Mouse (Mus musculus) Patski (cell line): ENCODE measurements around the gene A630076J17Rik. TPM values are rescaled to one million over a fixed set of nuclear protein-coding genes. Genes with fewer than 3 reads are reported as not detected.

ENCODE experiments used
- ATAC-seq: fragments of 100-300 bp; one replicate; pipeline ENCODE4 v1.8.0; 2021
- CTCF ChIA-PET: fragments of 350-600 bp; sonication (Branson Sonifier 250); formaldehyde crosslinking; loops from one replicate; lab custom pipeline; 2022; ENCODE audit warnings: inconsistent platforms; lab: Charles Lee
- POLR2A ChIA-PET: fragments of 350-600 bp; sonication (Branson Sonifier 250); formaldehyde crosslinking; loops from one replicate; lab custom pipeline; 2022; ENCODE audit warnings: antibody characterized with exemption, inconsistent platforms; lab: Charles Lee
- DNase-seq: peaks from one replicate; pipeline ENCODE4 v3.0.0-alpha.2; 2011; ENCODE audit warnings: low read depth, low spot score
- H3K27me3 ChIP-seq: fragments of 371-371 bp; one replicate; pipeline ENCODE4 v1.5.1; 2021
- CTCF ChIP-seq: fragments of 100-300 bp; IDR thresholded peaks from one replicate; pipeline ENCODE4 v1.5.1; 2021
- in situ Hi-C: fragments of 300-500 bp; cut with MboI; formaldehyde crosslinking; loops from 3 replicates; pipeline ENCODE4 v1.11.1; 2018; ENCODE audit warnings: low pct_unique_long_range_greater_than_20kb, mixed read lengths
- polyA plus RNA-seq: library from polyadenylated mRNA; unstranded; gene quantifications from one replicate; pipeline ENCODE4 v1.2.3, GENCODE M21; 2021

The A630076J17Rik gene
- polyA plus RNA-seq, 1 experiment from 2014 or later = not detected

DNA sequence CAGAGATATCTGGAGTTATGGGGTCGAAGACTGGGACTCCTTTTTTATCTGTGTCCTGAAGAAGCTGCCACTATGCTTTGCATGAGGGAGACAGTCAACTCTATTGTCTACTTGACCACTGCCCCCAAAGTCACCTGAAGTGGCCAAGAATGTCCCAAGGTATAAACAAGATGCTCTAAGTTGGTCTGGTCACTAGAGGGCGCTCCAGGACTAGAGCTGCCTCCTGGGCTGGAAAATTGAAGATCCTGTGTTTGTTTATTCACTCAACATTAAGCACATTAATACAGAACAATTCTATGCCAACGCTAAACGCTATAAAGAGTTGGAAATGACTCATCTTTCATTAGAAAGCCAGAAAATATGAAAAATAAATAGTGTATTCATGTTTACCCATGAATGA, 24.4 kb upstream of the A630076J17Rik start:
- POLR2A ChIA-PET = no interaction called here
- TF ChIP-seq CTCF = peak; percentile 97
- ATAC-seq (no peak), DNase-seq (peak; percentile 13)
- CTCF ChIA-PET = interaction anchor here (0.8 to 1.9 kb wide), 14 partner anchors 9 to 1424 kb away, joined by 3 to 9 read pairs (median 4); partner anchors contain the start of gene A630076J17Rik
- in situ Hi-C loops = no loop called here
- H3K27me3 ChIP-seq = peaks cover 3% of the 10 kb centered on the region

- in situ Hi-C loops = no loop called here
Measured at GRCm38 (mm10) chr3:107206490-107207150, 23.8 kb upstream of the A630076J17Rik start.

GRCm38 (mm10) chr3:107207625-107208253, 22.7 kb upstream of the A630076J17Rik start:
- no peak for TF ChIP-seq CTCF
- DNase-seq = no peak
- ATAC-seq = no peak
- POLR2A ChIA-PET = no interaction called here
- H3K27me3 ChIP-seq = no peaks in the 10 kb centered on the region
- in situ Hi-C loops = no loop called here
- CTCF ChIA-PET = interaction anchor here (1.1 to 2.0 kb wide), 3 partner anchors 15 to 255 kb away, joined by 3 to 6 read pairs (median 4); no protein-coding TSS in a partner anchor

More at GRCm38 (mm10) chr3:107206490-107207150, 23.8 kb upstream of the A630076J17Rik start:
- H3K27me3 ChIP-seq = no peaks in the 10 kb centered on the region
- CTCF ChIA-PET = interaction anchor here (0.8 to 2.0 kb wide), 13 partner anchors 10 to 1424 kb away, joined by 3 to 9 read pairs (median 4); partner anchors contain the start of gene A630076J17Rik
- ATAC-seq = no peak
- no peak for DNase-seq
- no peak for TF ChIP-seq CTCF
- POLR2A ChIA-PET = no interaction called here

- ChIA-PET POLR2A (no interaction called here), CTCF (no interaction called here)
- TF ChIP-seq CTCF = no peak
- H3K27me3 ChIP-seq = peaks cover 3% of the 10 kb centered on the region
- ATAC-seq (no peak), DNase-seq (no peak)
- in situ Hi-C loops = no loop called here
Measured at GRCm38 (mm10) chr3:107214606-107215005, 15.8 kb upstream of the A630076J17Rik start.

DNA sequence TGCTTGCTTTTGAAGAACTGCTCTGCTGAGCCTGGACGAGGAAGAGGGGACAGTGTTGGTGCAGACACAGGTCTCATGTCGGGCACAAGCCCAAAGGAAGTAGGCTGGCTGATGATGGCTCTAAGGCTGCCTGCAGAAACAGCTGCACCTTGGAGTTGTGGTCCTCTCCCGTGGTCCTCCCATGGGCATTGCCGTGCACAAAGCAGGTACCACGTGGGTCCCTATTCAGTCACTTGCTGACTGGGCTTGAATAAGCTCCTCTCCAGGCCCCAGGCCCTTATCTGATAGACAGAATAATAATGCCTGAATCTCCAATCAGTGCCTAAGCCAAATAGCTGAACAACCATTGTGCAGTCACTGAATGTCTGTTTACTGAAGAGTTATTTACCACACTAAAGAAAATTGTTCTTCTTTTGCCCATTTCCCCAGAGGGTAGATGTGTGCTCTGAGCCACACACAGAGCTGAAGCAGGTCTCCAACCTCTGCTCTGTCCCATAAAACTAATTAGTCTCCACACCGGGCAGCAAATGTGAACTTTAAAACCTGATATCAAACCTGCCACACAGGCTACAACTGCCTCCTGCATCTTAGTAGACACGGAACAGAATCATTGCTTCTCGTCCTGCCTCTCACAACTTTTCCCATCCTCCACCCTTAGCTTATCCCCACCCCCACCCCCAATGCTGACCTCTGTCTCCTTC, 13.9 kb upstream of the A630076J17Rik start:
- TF ChIP-seq CTCF = no peak
- no peak for ATAC-seq
- peaks cover 12% of the 10 kb centered on the region for H3K27me3 ChIP-seq
- ChIA-PET POLR2A (no interaction called here), CTCF (interaction anchor here (1.1 to 1.4 kb wide), 2 partner anchors 13 to 14 kb away, joined by 3 to 5 read pairs; partner anchors contain the start of gene A630076J17Rik)
- in situ Hi-C loops = no loop called here
- no peak for DNase-seq

GRCm38 (mm10) chr3:107217101-107217480, 13.3 kb upstream of the A630076J17Rik start:
- DNase-seq (no peak), ATAC-seq (no peak)
- peaks cover 12% of the 10 kb centered on the region for H3K27me3 ChIP-seq
- in situ Hi-C loops = no loop called here
- POLR2A ChIA-PET = no interaction called here
- CTCF ChIA-PET = interaction anchor here (1.1 to 1.4 kb wide), 2 partner anchors 12 to 14 kb away, joined by 3 to 5 read pairs; partner anchors contain the start of gene A630076J17Rik
- TF ChIP-seq CTCF = no peak

GRCm38 (mm10) chr3:107218572-107218971, 11.8 kb upstream of the A630076J17Rik start:
- no peak for DNase-seq
- POLR2A ChIA-PET = interaction anchor here (0.6 kb wide), 1 partner anchor 45 kb away, joined by 6 read pairs; no protein-coding TSS in a partner anchor
- H3K27me3 ChIP-seq = peaks cover 12% of the 10 kb centered on the region
- in situ Hi-C loops = no loop called here
- CTCF ChIA-PET = no interaction called here
- TF ChIP-seq CTCF = no peak
- ATAC-seq = no peak

DNA sequence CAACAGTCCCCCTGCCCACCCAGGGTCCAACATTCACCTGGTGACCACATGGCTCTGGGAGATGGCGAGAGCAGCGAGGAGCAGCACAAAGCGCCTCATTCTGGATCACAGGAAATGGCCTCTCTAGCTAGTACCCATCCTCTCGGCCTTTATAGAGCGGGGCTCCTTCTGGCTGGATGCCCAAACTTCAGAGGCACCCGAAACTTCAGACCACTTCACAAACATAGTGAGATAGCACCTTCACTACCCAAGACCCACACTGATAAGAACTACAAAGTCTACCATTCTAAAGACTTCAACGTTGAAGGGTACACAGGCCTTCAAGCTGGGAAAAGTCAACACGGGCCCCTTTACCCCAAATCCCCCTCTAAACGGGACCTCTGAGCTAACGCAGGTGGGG, 8.8 kb upstream of the A630076J17Rik start, which contains the start of gene Cym:
Gene Cym (minus strand): TSS at position 125 of the 400 bp plus-strand sequence.
- ChIA-PET CTCF (interaction anchor here (1.1 kb wide), 1 partner anchor 12 kb away, joined by 4 read pairs; no protein-coding TSS in a partner anchor), POLR2A (no interaction called here)
- DNase-seq (no peak), ATAC-seq (no peak)
- TF ChIP-seq CTCF = no peak
- peaks cover 15% of the 10 kb centered on the region for H3K27me3 ChIP-seq
- in situ Hi-C loops = no loop called here

DNA sequence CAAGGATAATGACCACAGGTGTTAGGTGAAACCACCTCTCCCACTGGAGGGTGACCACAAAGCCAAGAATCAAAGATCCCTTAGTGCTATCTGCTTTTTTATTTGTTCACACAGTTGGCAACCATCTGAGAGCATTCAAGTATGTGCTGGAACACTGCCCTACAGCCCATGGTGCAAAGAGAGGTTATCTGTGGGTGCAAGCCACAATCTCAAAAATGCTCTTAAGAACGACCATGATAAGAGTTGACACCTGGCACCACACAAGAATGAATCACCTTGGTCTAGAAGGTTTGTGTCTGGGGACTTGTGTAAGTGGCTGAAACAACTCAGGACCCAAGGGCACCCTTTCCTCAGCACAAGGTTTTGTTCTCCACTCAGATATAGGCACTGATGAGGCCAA, 7.2 kb upstream of the A630076J17Rik start:
- H3K27me3 ChIP-seq = peaks cover 13% of the 10 kb centered on the region
- CTCF ChIA-PET = no interaction called here
- POLR2A ChIA-PET = no interaction called here
- TF ChIP-seq CTCF = no peak
- in situ Hi-C loops = no loop called here
- no peak for ATAC-seq
- DNase-seq = no peak

- ATAC-seq = no peak
- ChIA-PET CTCF (interaction anchor here (1.3 to 1.4 kb wide), 2 partner anchors 9 to 51 kb away, joined by 3 read pairs; no protein-coding TSS in a partner anchor), POLR2A (no interaction called here)
- TF ChIP-seq CTCF = no peak
- in situ Hi-C loops = no loop called here
- H3K27me3 ChIP-seq = peaks cover 14% of the 10 kb centered on the region
- no peak for DNase-seq
Measured at GRCm38 (mm10) chr3:107225820-107226219, 4.6 kb upstream of the A630076J17Rik start.
